Mouse (Mus musculus) liver, embryonic 14.5 days (tissue): ENCODE measurements around the gene Tox4. TPM values are rescaled to one million over a fixed set of nuclear protein-coding genes. Genes with fewer than 3 reads are reported as not detected.

Experiments used
- ATAC-seq: fragments of 200-750 bp; cut with Nextera tagmentation; 2 replicates; pipeline ENCODE4 v1.8.0; 2017; ENCODE audit warnings: moderate number of reproducible peaks, mild to moderate bottlenecking, moderate library complexity; ENCODE audit not compliant: insufficient read depth
- DNase-seq, 3 experiments: peaks; one replicate each; pipeline ENCODE4 v3.0.0-alpha.2; 2012 to 2013; ENCODE audit warnings: low read depth in 3 of 3, low spot score in 3 of 3
- H3K27ac ChIP-seq: fragments of 300-500 bp; sonication (generic); 2 replicates; pipeline ENCODE4 v1.5.1; 2014; ENCODE audit warnings: moderate library complexity, mild to moderate bottlenecking, control low read depth, inconsistent platforms
- H3K27me3 ChIP-seq: fragments of 300-500 bp; sonication (generic); 2 replicates; pipeline ENCODE4 v1.6.1; 2014; ENCODE audit warnings: mild to moderate bottlenecking, low read length, moderate library complexity; ENCODE audit not compliant: control insufficient read depth, insufficient read depth
- H3K36me3 ChIP-seq: fragments of 300-500 bp; sonication (generic); replicated peaks from 2 replicates; pipeline ENCODE4 v1.6.1; 2014; ENCODE audit warnings: low read depth; ENCODE audit not compliant: control insufficient read depth, insufficient read depth
- H3K4me1 ChIP-seq, 2 experiments: fragments of 200-500 bp in 1 of 2; fragments of 300-500 bp in 1 of 2; sonication (generic) in 1 of 2; replicated peaks; 2 replicates each; pipeline ENCODE4 v1.6.1; 2012 to 2014; ENCODE audit warnings: antibody characterized with exemption in 1 of 2, inconsistent platforms in 1 of 2, low read length in 1 of 2; ENCODE audit not compliant: control insufficient read depth in 2 of 2, insufficient read depth in 2 of 2
- H3K4me2 ChIP-seq: fragments of 300-500 bp; sonication (generic); 2 replicates; pipeline ENCODE4 v1.6.1; 2014; ENCODE audit warnings: low read depth, mild to moderate bottlenecking, control low read depth, moderate library complexity
- H3K4me3 ChIP-seq, 2 experiments: fragments of 200-500 bp in 1 of 2; fragments of 300-500 bp in 1 of 2; sonication (generic) in 1 of 2; 2 replicates each; pipeline ENCODE4 v1.5.1; 2012 to 2014; ENCODE audit warnings: low read depth in 2 of 2, low read length in 2 of 2, mild to moderate bottlenecking in 2 of 2, control low read depth in 1 of 2, inconsistent platforms in 1 of 2, moderate library complexity in 1 of 2; ENCODE audit not compliant: insufficient read depth in 1 of 2
- H3K9ac ChIP-seq: fragments of 300-500 bp; sonication (generic); replicated peaks from 2 replicates; pipeline ENCODE4 v1.6.1; 2014; ENCODE audit warnings: mild to moderate bottlenecking, control low read depth, moderate library complexity
- H3K9me3 ChIP-seq: fragments of 300-500 bp; sonication (generic); 2 replicates; pipeline ENCODE4 v1.6.1; 2016; ENCODE audit warnings: low read length, mixed read lengths; ENCODE audit not compliant: control insufficient read depth
- CTCF ChIP-seq: IDR thresholded peaks from 2 replicates; pipeline ENCODE4 v1.5.1; 2016; ENCODE audit warnings: antibody characterized with exemption, low read depth, control low read depth
- EP300 ChIP-seq: IDR thresholded peaks from 2 replicates; pipeline ENCODE4 v1.6.1; 2016; ENCODE audit warnings: antibody characterized with exemption, low read depth
- WGBS: fragments of 180-500 bp; shearing (Covaris S2); extraction: QIAGEN DNeasy Blood & Tissue Kit; methylation state at CpG from one replicate; pipeline ENCODE4 v1.1.7; 2014; ENCODE audit not compliant: insufficient replicate concordance; 5-methylcytosine and 5-hydroxymethylcytosine counted together
- polyA plus RNA-seq, 2 experiments: library from polyadenylated mRNA; depleted of rRNA in 1 of 2; stranded (reverse) in 1 of 2; unstranded in 1 of 2; fragments of >200 nt; fragmentation: Nextera tagmentation in 1 of 2; extraction: Ambion mirVana in 1 of 2; gene quantifications; 2 replicates each; pipeline versions ENCODE4 v1.2.1 to v1.2.3; 2012 to 2014

Tox4 gene
- polyA plus RNA-seq, 2 experiments = 10.1 to 17.2 TPM

DNA sequence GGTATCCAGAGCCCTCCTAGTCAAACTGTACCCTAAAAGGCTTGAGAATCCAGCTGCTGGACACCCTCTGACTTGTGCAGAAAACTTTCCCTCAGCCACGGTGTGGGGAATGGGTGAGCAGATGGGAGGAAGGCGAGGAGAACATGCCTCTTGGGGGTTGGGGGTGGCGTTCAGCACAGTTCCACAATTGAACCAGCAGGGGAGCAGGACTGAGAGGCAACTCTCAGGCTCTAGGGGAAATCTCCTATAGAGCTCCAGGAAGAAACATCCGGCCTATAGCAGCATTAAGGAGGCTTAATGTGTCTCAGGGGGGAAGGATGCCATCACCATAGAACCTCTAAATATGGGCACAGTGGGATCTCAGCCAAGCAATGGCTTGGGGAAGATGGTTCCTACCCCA, 46.9 kb downstream of the Tox4 start:
- ATAC-seq = no peak
- DNase-seq = no peak
- no peaks in the 10 kb centered on the region for H3K9me3 ChIP-seq
- 8% methylated on average over 4 of the region's 4 CpGs for WGBS
- H3K4me1 ChIP-seq = no peaks in the 10 kb centered on the region
- no peak for TF ChIP-seq EP300
- peak; percentile 40; the same call in 1 of the 2 replicates for TF ChIP-seq CTCF
- H3K4me3 ChIP-seq = no peak overlapping the region
- H3K4me2 ChIP-seq = no peak overlapping the region
- H3K27me3 ChIP-seq = peaks cover 43% of the 10 kb centered on the region
- H3K27ac ChIP-seq = no peak overlapping the region
- no peak overlapping the region for H3K9ac ChIP-seq
- H3K36me3 ChIP-seq = no peaks in the 10 kb centered on the region

DNA sequence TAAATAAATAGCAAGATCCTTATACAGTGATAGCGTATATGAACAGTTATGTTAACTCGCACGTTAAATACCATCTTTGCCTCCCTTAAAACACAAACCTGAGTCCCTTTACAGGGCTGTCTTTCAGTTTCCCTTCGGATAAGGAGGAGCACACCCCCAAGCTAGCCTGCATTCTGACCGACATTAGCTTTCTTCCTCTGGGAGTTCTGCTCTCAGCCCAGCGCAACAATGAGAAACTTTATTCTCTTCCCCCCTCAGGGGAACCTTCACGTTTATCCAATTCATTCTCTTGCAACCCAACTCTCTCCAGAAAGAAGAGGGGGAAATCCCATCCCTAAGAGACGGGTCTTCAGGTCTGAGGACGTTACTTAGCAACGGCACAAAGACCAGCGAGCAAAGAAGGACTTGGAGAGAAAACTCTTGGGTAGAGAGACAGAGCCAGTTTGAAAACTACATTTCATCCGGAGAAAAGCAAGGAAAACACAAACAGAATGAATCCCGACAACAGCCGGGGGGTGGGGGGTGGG, 48.5 kb downstream of the Tox4 start:
- H3K4me2 ChIP-seq = peak overlapping the region; percentile 13; the same call in 1 of the 2 replicates
- H3K9ac ChIP-seq = no peak overlapping the region
- TF ChIP-seq CTCF = no peak
- TF ChIP-seq EP300 = no peak
- WGBS = 4% methylated on average over 14 of the region's 14 CpGs
- no peaks in the 10 kb centered on the region for H3K9me3 ChIP-seq
- H3K4me1 ChIP-seq = no peaks in the 10 kb centered on the region
- H3K27me3 ChIP-seq = peaks cover 53% of the 10 kb centered on the region
- H3K4me3 ChIP-seq = no peak overlapping the region
- H3K27ac ChIP-seq = no peak overlapping the region
- no peak for DNase-seq
- no peak for ATAC-seq
- H3K36me3 ChIP-seq = no peaks in the 10 kb centered on the region

DNA sequence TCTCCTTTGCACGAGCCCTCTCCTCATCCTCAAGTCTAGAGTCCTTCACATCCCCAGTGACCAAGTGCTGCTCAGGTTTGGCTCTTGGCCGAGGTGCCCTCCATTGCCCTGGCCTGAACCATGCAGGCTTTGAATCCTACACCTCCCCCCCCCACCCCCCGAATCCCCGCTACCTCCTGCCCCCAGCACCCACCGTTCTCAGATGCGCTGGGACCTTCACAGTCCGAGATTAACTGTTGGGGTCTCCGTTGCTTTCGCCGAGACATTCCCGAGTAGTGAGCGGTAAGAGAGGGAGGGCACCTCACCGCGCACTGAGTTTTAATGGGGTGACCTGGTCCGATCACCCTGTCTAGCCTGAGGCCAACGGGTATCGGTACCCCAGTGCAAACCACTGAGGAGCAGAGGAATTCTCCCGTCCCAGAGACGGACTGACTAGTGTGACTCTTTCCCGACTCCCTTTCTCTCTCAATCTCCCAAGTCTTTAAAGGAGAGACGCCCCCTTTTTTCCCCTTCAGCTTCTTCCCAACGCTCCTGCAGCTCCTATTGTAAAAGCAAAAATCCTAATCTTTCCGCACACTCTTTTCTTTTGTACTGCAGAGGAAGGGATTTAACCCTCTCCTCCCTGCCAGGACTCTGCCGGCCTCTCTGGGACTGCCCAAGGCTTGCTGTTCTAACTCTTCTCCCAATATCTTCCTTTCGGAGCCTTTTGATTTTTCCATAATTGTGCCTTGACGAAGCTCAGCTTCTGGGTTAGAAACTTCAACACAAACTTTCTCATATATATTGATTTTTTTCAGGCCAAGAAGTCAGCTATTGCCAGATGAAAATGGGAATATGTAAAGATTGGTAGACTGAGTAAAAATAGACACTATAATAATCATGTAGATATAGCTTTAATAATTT, 49.2 kb downstream of the Tox4 start, which contains the start of gene Sall2:
TSS of gene Sall2 (minus strand) at position 853 of the 903 bp plus-strand sequence.
- peak within 1 kb of the TSS in 1 of 2 experiments; percentile 42; a peak in 2 of 4 replicates for H3K4me3 ChIP-seq
- peaks cover 53% of the 10 kb centered on the region for H3K27me3 ChIP-seq
- no peak within 1 kb of the TSS for H3K27ac ChIP-seq
- H3K4me2 ChIP-seq = peak within 1 kb of the TSS; percentile 13; the same call in 1 of the 2 replicates
- 3% methylated on average over 26 of the region's 26 CpGs for WGBS
- DNase-seq (no peak), ATAC-seq (no peak)
- no peak for TF ChIP-seq EP300
- no peak for TF ChIP-seq CTCF
- H3K9me3 ChIP-seq = no peaks in the 10 kb centered on the region
- H3K36me3 ChIP-seq = no peaks in the 10 kb centered on the region
- no peak within 1 kb of the TSS for H3K9ac ChIP-seq
- no peaks in the 10 kb centered on the region for H3K4me1 ChIP-seq

DNA sequence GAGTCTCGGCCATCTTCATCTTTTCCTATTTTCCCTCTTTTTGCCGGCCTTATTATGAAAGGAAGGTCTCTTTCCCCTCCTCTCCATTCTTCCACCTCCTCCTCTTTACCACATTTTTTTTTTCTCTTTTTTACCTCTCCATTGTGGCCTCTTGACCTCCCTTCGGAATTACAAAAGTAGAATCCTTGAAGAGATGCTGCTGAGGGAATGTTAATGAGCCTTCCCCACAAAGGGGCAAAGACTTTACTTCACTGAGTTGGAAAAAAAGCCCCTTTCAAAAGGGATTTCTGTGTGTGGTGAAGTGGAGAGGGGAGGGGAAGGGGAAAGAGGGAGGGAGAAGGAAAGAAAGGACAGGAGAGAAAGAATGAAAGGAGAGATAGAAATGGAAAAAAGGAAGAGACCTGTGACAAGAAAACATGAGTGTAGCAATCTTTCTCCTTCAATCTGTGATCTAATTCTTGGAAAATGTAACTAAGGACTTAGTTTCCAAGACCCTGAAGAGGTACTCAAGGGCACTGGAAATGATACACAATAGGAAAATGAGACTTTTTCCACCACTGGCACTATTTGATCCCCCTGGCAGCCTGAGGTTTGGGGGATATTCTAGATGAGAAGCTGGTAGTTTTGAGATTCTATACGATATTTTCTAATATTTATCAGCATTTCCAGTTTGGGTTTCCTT, 52.3 kb downstream of the Tox4 start:
- no peak for DNase-seq
- no peak for ATAC-seq
- H3K36me3 ChIP-seq = no peaks in the 10 kb centered on the region
- H3K4me2 ChIP-seq = no peak overlapping the region
- H3K9me3 ChIP-seq = no peaks in the 10 kb centered on the region
- no peaks in the 10 kb centered on the region for H3K4me1 ChIP-seq
- H3K4me3 ChIP-seq = no peak overlapping the region
- no peak overlapping the region for H3K9ac ChIP-seq
- peaks cover 48% of the 10 kb centered on the region for H3K27me3 ChIP-seq
- WGBS = 31% methylated on average over 4 of the region's 4 CpGs
- H3K27ac ChIP-seq = no peak overlapping the region
- TF ChIP-seq EP300 (no peak), CTCF (no peak)

DNA sequence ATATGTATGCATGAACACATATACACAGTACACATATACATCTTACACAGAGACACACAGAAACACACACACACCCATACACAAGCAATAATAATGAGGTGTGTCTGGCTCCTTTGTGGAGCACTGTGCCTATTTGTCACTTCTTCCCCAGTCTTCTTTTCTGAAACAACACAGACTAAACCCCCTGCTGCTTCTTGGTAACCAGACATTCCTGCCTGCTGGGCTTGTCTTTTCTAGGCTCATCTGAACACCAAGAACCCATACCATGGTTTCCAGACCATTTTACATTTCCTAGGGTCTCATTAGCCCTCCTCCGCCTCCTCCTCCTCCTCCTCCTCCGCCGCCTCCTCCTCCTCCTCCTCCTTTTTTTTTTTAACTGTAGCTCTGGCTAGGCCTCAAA, 53.2 kb downstream of the Tox4 start:
- Histone ChIP-seq H3K4me2 (no peak overlapping the region), H3K27ac (no peak overlapping the region), H3K36me3 (no peaks in the 10 kb centered on the region), H3K9me3 (no peaks in the 10 kb centered on the region), H3K27me3 (peaks cover 38% of the 10 kb centered on the region), H3K4me1 (no peaks in the 10 kb centered on the region), H3K9ac (no peak overlapping the region), H3K4me3 (no peak overlapping the region)
- ATAC-seq (no peak), DNase-seq (no peak)
- WGBS = 62% methylated on average over 3 of the region's 3 CpGs
- TF ChIP-seq EP300 (no peak), CTCF (no peak)
